Mouse (Mus musculus) NIH3T3 (cell line): ENCODE measurements around the gene Gsk3a.

Experiments
- DNase-seq: peaks from one replicate; pipeline ENCODE4 v3.0.0-alpha.2; 2012; ENCODE audit warnings: low read depth

Gene Gsk3a

DNA sequence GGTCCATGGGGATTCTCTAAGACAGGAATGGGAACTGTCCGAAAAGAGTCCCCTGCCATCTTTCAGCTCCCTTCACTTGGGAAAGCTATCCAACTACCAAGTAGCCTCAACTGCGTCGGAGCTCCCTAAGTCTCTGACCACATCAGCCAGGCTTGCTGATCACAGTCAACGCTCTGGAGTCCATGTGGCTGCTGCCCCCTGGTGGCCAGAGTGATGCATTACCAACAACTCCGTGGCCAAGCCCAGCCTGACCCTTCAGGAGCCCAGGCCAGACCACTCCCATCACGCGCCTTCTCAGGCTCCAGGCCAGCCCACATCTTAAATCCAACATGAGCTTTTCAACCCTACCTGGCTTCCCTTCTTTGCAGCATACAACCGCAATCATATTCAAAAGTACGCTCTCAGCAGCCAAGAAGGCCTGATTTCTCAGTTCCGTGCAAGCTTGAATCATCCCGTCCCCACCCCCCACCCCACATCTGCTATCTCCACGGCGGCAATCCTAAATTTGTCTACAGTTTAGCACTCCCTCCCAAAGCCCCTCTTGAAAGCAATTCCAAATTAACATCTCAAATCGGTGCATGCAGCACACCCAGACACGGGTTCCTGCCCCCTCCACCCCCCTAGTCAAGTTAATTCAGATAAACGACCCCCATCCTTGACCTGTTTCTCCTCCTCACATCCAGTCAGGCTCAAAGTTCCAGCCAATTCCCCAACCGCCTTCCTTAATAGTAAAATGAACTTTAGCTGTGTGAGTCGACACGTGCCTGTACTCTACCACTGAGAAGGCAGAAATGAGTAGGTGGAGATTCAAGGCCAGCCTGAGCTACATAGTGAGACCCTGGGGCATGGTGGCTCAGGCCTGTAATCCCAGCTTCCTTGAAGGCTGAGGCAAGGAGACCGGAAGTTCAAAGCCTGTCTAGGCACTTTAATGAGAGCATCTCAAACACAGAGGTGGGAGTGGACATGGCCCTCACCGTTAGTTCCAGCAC lies 49.7 kb downstream of the Gsk3a start:
- peak; percentile 93 for DNase-seq

DNA sequence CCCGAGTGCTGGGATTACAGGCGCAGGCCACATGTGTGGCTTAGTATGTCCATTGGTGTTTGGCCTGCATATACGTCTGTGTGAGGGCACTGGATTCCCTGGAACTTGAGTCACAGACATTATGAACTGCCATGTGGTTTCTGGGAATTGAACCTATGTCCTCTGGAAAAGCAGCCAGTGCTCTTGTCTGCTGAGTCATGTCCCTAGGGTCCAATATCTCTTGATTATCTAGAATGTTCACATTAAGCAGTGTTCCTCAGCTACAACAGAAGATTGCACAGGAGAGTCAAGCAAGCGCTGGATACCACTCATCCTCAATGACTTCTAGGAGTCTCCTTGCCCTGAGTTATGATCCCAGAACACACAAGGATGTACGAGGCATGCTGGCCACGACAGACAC lies 53.6 kb downstream of the Gsk3a start:
- peak; percentile 91 for DNase-seq

DNA sequence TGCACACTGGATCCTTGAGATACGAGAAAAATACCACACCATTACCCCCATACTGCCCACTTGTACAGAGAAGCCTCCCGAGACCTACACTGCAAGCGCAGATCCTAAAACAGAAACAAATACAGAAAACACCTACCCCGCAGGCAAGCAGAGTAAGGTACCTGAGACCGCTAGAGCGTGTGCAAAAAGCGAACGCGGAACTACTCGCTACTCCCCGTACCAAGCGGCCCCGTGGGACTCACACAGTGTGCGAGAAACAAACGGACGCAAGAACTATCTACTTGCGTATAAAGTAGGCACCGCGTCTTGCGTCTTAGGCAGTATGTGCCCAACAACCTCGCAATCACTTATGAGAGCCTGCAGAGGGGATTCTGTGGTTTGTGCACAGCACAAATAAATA lies 55.8 kb downstream of the Gsk3a start:
- DNase-seq: no peak

DNA sequence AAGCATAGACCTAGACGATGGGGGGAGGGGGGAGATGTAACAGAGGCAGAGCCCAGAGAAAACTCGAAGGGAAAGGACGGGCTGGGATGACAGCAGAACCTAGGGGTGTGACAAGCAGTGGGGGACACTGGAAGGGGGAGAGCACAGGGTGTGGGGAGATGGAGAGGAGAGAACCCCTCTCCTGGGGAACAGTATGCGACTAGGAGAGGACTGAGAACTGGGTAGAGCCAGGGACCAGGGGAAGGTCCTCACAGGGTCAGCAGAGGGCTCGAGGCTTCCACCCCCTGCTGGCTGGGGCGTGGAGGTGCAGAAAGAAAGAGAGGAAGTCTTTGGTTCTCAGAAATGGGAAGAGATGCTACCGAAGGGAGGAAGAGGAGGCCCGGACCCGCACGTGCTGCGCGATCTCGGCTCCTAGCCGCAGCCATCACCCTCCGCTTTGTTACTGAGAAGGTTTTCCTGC lies 56.3 kb downstream of the Gsk3a start:
- peak; percentile 20 for DNase-seq

DNA sequence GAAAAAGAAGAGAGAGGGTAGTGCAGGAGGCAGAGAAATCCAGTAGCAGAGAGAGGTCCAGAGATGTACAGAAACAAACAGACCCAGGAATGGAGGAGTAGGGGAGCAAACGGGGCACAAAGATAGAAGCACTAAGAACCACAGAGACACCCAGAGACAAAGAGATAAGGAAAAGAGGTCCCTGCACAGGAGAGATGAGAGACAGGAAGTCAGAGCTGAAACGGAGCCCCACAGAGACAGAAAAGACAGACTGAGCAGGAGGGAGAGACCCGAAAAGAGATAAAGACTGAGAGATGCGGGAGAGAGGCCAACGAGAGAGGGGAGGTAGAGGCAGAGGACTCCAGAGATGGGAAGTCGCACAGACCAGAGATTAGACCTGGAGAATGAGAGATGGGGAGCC lies 57.1 kb downstream of the Gsk3a start:
- no peak for DNase-seq

DNA sequence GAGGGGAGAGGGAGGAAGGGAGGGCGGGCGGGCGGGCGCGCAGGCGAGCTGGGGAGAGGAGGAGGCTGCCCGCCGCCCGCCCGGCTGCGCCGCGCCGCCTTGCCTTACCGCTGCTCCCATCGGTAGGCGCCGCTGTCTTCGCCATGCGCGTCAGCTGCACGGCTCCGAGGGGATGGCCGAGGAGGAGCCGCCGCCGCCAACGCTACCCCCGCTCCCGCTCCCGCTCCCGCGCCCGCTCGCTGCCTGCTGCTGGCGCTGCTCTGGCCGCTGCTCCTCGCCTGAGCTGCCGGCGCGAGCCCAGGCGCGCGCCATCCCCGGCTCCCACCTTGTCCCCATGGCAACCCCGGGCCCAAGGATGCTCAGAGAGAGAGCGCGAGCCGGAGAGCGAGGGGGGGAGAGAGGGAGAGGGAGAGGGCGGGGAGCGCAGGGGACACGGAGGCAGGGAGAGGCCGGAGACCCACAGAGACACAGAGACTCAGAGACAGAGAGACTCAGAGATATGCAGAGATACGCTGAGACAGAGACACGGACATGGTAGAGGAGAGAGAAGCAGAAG lies 58.0 kb downstream of the Gsk3a start, which contains the start of gene Pou2f2:
TSS of gene Pou2f2 (minus strand) at position 121 of the 556 bp plus-strand sequence.
- peak; percentile 33 for DNase-seq

DNA sequence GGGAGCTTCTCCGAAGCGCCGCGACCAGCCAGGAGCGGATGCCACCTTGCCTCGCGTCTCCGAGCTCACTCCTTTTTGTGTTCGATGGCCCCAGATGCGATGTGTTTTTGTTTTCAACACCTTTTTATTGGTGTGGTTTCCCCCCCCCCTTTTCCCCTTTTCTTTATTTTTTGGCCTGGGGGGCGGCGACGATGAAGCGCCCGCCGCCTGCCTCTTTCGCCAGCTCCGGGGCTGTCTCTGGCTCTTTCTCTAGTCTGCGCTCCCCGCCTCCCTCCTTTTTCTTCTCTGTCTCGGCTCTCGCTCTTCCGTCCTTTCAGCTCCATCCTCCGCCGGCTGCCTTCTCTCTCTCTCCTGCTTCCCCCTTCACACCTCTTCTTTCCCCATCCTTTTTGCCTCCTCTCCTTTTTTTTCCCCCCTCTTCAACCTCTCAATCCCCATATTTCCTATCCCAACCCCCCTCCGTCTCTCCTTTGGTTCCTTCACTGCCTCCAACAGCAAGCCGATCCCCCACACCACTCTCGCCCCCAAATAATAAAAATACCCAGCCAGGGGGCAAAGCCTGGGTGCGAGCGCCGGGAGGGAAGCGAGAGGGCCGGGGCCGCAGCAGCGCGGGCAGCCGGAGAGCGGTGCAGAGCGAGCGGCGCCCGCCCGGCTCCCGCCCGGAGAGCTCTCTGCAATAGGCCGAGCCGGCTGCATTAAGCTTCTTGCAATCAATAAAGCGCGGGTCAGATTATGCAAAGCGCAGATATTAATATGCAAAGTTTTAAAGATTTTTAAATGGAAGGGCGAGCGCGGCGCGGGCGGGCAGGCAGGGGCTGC lies 58.7 kb downstream of the Gsk3a start:
- no peak for DNase-seq

DNA sequence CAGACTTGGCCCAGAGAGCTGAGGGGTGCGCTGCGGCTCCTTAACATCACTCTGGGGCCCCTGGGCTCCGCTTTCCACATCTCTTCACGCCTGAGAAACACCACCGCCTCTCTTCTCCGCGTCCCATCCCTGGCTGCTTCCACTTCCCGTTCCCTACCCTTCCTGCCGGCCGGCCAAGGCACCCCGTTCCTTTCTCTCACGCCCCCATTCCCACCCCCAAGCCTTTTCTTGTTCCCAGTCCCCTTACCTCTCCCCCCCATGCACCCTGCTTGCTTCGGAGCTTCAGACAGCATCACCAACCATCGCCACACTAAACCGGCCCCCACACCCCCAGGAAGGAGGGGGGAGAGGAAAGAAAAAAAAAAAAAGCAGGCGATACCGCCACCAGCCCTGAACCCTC lies 59.3 kb downstream of the Gsk3a start:
- no peak for DNase-seq
